Mouse (Mus musculus) central nervous system, embryonic 14 days (tissue): ENCODE data around the gene Cc2d2a. TPM values are rescaled to one million over a fixed set of nuclear protein-coding genes. Genes with fewer than 3 reads are reported as not detected.

Source experiments
- polyA plus RNA-seq: library from polyadenylated mRNA; depleted of rRNA; stranded (reverse); fragments of >200 nt; gene quantifications from 2 replicates; pipeline ENCODE4 v1.2.3, GENCODE M21; 2012; rRNA removed

The Cc2d2a gene
- polyA plus RNA-seq = 10.2 and 11.0 TPM in 2 replicates

DNA sequence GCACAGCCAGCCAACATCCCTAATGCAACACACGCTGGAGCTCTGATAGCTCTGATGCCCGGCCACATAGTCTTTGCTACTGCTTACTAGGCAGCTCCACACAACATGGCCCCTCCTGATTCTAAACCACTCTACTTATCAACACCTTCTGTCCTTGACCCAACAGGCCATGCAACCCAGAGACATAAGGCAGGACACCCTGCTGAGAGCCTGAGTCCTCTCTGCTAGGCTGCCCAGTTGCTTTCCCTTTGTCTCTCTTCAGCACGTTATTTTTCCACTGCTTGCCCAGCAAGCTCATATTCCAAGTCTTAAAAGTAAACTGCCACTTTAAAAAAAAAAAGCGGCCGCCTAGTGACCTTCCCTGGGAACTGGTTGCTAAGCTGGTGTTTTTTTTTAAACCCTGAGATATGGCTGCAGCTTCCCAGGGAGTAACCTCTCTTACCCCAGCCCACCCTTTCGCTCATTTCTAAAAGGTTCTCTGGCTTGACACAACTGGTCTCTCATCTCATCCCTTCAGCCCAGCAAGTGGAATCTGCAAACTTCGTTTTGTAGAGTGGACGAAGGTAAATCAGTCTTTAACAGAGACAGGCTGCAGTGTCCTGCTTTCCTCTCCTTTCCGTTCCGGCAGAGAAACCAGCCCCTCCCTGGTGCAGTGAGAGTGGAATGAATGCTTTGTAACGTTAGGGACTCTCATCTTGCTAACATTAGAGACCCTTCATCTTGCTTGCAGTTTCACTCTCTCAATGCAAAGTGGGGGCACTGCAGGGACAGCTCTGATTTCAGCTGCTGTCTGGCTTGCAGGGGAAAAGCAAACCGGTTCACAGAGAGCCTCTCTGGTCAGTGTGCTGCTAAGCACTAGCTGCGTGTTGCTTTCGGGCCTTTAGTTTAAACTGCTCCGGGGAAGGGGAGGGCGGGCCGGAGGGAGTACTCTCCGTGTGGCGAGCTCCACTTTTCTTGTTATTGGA is at the start of gene Cc2d2a:
Gene Cc2d2a, plus strand, starts transcription at position 350 of the 965 bp plus-strand sequence.

Other genes starting within 250 kb of the Cc2d2a start
- 0.95 and 3.6 TPM in 2 replicates for gene C1qtnf7, start 146.8 kb upstream of the Cc2d2a start, polyA plus RNA-seq
- 0.16 and 0.36 TPM in 2 replicates for gene Bst1, start 156.5 kb downstream of the Cc2d2a start, polyA plus RNA-seq
- gene Fbxl5, start 159.3 kb downstream of the Cc2d2a start, polyA plus RNA-seq = 46.2 and 47.2 TPM in 2 replicates
- 2.2 and 2.6 TPM in 2 replicates for gene Cd38, start 206.2 kb downstream of the Cc2d2a start, polyA plus RNA-seq